Mouse (Mus musculus): ENCODE data around the gene Tmem120b.
A peak's percentile ranks its signal among the peaks of the same experiment; 100 is the strongest.

Tmem120b gene

GRCm38 (mm10) chr5:123068115-123068514, at the start of gene Tmem120b:
TSS of gene Tmem120b (plus strand) at chr5:123068415.
- DNase-seq (ENCODE audit: low read depth) = no peak

DNA sequence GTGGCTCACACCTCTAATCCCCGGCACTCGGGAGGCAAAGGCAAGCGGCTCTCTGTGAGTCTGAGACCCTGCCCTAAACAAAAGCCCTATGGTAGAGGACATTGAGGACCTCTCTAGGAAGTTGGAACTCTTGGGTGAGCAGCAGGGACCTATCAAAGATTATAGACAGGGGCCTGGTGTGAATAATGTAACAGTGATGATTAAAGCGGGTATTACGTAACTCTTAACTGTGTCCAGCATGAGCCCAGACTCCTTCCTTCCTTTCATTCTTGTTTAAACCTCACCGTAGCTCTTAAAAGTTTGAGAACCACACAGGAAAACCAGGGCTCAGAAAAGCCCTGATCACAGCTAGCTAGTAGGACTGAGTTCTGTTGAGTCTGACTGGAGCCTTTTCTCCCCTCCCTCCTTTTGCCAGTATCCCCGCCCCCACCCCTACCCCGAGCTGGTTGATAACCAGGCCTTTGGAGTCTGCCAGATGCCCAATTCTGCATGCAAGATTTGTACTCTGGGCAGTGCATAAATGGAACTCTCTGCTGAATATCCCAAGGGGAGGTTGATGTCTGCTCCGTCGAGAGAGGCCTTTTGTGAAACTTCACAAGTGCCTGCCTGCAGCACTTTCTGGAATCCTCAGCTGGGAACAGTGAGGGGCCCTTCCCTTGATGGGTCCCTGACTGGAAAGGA, 48.7 kb upstream of the Tmem120b start:
- peak; percentile 46 for DNase-seq (ENCODE audit: low read depth)

GRCm38 (mm10) chr5:123020426-123020825, 47.8 kb upstream of the Tmem120b start:
- no peak for DNase-seq (ENCODE audit: low read depth)

- DNase-seq (ENCODE audit: low read depth) = peak; percentile 71
These were observed 46.8 kb upstream of the Tmem120b start for GRCm38 (mm10) chr5:123021438-123021837.

- no peak for DNase-seq (ENCODE audit: low read depth)
These were observed 45.2 kb upstream of the Tmem120b start for GRCm38 (mm10) chr5:123023049-123023448.

DNA sequence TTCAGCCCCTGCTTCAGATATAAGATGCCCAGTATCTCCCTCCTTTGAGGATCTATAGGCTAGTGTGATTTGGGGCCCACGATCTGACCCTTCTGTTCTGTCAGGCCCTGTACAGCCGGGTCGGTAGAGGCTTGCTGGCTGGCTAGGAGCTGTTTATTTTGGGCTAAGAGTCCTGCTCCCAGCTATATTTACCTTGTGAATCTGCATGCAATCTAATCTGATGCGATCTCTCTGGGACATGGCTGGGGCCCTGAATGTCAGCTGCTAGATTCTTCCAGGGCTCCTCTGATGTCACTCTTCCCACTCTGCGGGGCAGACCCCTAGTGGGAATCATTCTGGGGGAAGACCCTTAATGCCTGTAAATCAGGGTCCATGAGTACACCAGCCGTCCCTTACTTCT, 43.9 kb upstream of the Tmem120b start:
- DNase-seq (ENCODE audit: low read depth) = no peak

DNA sequence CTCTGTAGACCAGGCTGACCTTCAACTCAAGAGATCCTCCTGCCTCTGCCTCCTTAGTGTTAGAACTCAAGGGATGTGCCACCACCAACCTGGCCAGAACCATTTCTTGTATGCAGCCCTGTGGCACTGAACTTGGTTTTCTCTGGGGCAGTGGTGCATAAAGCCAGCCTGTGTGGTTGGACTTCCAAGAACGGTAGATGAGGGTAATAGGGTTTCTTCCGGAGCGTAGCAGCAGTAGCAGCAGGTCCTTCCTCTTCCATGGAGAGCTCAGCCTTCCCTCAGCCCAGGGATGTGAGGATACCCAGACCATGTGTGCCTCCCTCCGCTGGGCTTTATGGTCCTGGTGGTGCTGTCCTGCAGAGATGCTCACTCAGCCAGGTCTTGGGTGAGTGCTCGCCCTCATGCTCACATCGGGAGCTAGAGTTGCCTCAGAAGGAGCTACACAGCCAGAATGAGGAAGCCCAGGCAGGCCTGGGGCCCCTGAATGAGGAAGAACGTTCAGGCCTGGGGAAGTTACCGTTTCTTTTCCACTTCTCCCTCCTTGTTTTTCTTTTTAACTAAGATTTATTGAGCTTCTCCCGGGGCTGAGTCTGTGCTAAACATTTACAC, 43.1 kb upstream of the Tmem120b start:
- DNase-seq (ENCODE audit: low read depth) = no peak

DNA sequence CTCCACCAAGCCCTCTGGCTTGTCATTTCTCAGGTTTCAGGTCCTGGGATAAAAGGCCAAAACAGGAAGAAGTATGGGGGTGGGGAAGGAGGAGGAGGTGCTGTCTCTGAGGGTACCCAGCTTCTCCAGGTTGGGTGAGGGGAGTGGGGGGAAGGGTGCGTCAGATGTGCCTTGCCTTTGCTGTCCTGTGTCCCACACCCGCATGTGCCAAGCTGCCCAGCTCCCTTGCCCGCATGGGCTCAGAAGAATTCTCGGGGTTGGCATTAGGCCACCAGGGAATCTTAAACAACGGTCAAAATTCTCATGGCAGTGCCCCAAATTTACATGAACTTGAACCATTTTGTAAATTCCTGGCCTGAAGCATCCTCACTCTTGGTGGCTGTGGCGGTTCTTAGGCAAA, 41.8 kb upstream of the Tmem120b start:
- DNase-seq (ENCODE audit: low read depth) = no peak

GRCm38 (mm10) chr5:123027436-123027835, 40.8 kb upstream of the Tmem120b start:
- DNase-seq (ENCODE audit: low read depth) = no peak

DNA sequence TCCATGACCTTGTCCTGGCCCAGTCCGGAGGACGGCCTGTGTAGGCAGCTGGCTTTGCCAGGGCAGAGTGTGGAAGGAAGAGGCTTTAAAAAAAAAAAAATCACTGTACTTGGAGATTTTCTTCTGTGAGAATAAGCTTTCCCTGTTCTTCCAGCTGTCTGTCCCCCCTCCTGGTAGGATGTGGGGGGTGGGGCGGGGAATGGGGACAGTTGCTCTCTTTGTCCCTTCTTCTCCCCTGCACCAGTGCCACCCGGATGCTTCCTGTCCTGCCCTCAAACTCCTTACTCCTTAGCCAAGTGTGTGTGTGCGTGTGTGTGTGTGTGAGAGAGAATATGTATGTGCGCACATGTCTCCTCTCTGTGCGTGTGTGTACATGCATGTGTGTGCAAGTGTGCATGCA, 38.5 kb upstream of the Tmem120b start:
- DNase-seq (ENCODE audit: low read depth) = no peak

DNA sequence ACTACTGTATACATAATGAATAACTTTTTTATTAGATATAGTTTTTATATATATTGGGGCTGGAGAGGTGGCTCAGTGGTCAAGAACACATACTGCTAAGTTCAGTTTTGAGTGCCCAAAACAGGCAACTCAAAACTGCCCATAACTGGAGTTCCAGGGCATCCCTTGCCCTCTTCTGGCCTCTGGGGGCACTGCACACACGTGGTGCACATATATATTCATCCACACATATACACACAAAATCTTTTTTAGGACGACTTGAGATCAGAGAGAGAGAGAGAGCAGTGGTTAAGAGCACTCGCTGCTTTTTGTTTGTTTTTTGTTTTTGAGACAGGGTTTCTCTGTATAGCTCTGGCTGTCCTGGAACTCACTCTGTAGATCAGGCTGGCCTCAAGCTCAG, 36.9 kb upstream of the Tmem120b start:
- no peak for DNase-seq (ENCODE audit: low read depth)

GRCm38 (mm10) chr5:123033646-123034160, 34.5 kb upstream of the Tmem120b start:
- no peak for DNase-seq (ENCODE audit: low read depth)

DNA sequence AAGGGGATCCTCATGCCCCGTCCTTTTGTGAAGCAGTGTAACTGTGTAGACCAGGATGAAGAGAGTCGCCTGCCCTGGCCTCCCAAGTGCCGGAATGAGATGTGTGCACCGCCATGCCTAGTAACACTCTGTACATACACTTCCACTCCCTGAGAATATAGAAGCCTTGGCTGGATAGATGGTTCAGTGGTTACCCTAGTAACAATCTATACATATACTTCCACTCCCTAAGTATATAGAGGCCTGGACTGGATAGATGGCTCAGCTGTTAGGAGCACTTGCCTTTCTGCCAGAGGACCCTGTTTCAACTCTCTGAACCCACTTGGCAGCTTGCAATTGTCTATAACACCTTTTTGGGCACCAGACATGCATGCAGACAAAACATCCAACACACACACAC, 33.1 kb upstream of the Tmem120b start:
- no peak for DNase-seq (ENCODE audit: low read depth)

DNA sequence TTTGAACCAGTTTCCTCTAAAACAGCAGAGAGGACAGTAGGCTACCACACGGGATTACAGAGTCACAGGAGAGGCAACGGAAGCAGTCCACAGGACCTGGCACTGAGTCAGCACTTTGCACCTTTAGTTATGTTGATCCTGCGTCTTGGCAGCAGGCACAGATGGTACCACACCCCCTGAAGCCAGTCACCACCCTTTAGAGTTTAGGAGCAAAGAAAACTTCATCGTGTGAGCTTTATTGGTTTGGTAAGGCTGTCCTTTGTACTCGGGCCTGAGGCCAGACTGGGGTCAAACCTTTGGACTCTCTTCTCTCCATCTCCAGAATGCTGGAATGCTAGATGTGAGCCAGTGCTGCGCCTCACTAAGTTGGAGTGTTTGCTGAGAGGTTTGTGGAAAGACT, 32.7 kb upstream of the Tmem120b start:
- DNase-seq (ENCODE audit: low read depth) = peak; percentile 53

GRCm38 (mm10) chr5:123038115-123038514, 30.1 kb upstream of the Tmem120b start:
- peak; percentile 68 for DNase-seq (ENCODE audit: low read depth)

GRCm38 (mm10) chr5:123039120-123039752, 29.0 kb upstream of the Tmem120b start:
- DNase-seq (ENCODE audit: low read depth) = peak; percentile 91

DNA sequence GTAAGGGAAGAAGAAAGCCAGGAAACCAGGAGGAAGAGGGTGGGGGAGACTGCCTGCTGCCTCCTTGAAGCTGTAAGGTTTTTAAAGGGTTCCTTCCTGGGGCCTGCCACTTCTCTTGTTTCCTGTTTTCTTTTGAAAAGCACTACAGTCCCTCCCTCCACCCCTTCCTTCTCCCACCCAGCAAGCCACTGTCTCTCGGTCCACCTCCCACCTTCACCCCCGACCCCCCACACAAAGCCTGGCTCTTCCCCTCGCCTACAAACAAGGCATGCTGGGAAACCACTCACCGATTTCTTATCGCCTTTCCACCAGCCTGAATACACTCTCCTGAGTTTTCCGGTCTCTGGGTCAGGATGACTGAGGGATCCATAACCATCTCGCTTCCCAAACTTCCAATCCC, 27.4 kb upstream of the Tmem120b start:
- peak; percentile 44 for DNase-seq (ENCODE audit: low read depth)

- DNase-seq (ENCODE audit: low read depth) = peak; percentile 84
These were observed 24.4 kb upstream of the Tmem120b start for GRCm38 (mm10) chr5:123043856-123044255.

DNA sequence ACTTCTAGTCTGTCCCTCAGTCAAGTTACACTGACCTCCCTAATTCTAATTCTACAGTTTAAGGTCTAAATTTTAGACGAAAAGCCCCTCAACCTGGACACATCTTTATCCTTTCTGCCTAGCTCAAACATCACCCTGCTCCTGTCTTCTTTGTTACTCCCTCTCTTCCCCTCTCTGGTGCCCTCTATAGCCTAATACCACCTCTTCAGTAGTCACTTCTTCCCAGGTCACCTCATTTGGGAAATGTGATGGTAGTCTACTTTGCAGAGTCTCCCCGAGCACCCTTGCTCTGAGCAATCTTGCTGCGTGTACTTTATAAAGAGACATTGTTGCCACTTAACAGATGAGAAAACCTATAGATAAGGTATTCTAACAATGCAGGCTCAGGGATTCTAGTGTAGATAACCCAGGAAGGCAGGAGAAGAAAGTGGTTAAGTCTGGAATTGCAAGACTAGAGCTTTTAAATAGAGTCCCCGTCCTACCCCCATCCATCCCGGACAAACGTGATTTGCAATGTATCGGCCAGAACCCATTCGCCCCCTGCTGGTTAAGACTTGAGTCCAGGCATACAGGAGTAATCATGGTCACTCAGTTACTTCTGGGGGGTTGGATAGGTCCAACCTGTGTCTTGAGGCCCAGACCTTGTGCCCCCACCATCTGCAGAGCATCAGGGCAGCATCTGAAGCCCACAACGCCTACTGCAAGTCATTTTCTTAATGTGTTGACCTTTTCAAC, 22.5 kb upstream of the Tmem120b start:
- peak; percentile 81 for DNase-seq (ENCODE audit: low read depth)

GRCm38 (mm10) chr5:123046916-123047315, 21.3 kb upstream of the Tmem120b start, which contains the start of gene Morn3:
TSS of gene Morn3 (minus strand) at chr5:123047016.
- DNase-seq (ENCODE audit: low read depth) = no peak

GRCm38 (mm10) chr5:123049271-123049670, 18.9 kb upstream of the Tmem120b start:
- peak; percentile 84 for DNase-seq (ENCODE audit: low read depth)

DNA sequence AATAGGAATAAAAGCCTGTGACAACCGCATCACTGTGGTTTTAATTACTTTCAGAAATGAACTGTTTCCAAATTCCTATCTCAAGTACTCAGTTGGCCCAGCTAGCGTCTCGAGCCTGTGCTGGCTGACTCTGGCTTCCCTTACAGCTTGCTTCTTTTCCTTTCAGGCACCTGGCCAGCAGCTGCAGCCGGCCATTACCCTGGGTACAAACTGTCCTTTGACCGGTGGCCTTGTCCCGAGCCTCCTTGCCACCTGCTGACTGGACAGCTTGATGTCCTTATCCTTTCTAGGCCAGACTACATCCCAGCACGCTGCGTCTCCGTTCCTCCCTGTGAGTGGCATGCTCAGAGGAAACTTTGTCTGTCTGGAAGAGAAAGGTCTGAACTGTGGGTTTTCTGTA, 17.3 kb upstream of the Tmem120b start:
- no peak for DNase-seq (ENCODE audit: low read depth)
